Mouse (Mus musculus) C2C12 (cell line): ENCODE results near the gene Capza1. TPM values are rescaled to one million over a fixed set of nuclear protein-coding genes. Genes with fewer than 3 reads are reported as not detected.

ENCODE experiments used
- H3K27me3 ChIP-seq: one replicate; pipeline ENCODE4 v1.6.1; 2011; ENCODE audit not compliant: control insufficient read depth, insufficient read depth, insufficient read length
- H3K36me3 ChIP-seq: one replicate; pipeline ENCODE4 v1.6.1; 2011; ENCODE audit not compliant: control insufficient read depth, insufficient read depth
- H3K4me3 ChIP-seq: one replicate; pipeline ENCODE4 v1.5.1; 2011; ENCODE audit warnings: mild to moderate bottlenecking, control low read depth; ENCODE audit not compliant: poor library complexity, insufficient read depth, severe bottlenecking
- H3K79me2 ChIP-seq: one replicate; pipeline ENCODE4 v1.6.1; 2011; ENCODE audit not compliant: control insufficient read depth, insufficient read depth
- H3K79me3 ChIP-seq: one replicate; pipeline ENCODE4 v1.6.1; 2011; ENCODE audit warnings: low read depth, control low read depth
- H3ac ChIP-seq: one replicate; pipeline ENCODE3; 2011; ENCODE audit warnings: low read depth; ENCODE audit not compliant: control insufficient read depth, insufficient read length
- CEBPB ChIP-seq: IDR thresholded peaks from one replicate; pipeline ENCODE4 v1.6.1; 2011; ENCODE audit warnings: low read depth, mild to moderate bottlenecking, control low read depth, moderate library complexity
- CTCF ChIP-seq: IDR thresholded peaks from one replicate; pipeline ENCODE4 v1.5.1; 2011; ENCODE audit not compliant: control insufficient read depth, insufficient read depth, insufficient read length
- FOSL1 ChIP-seq: IDR thresholded peaks from one replicate; pipeline ENCODE4 v1.8.0; 2011; ENCODE audit warnings: mild to moderate bottlenecking, low read length; ENCODE audit not compliant: poor library complexity, insufficient read depth, severe bottlenecking
- MAX ChIP-seq: IDR thresholded peaks from one replicate; pipeline ENCODE4 v1.6.1; 2011; ENCODE audit warnings: mild to moderate bottlenecking, control low read depth
- MYOD1 ChIP-seq: IDR thresholded peaks from one replicate; pipeline ENCODE4 v1.6.1; 2011; ENCODE audit warnings: low read depth; ENCODE audit not compliant: control insufficient read depth, insufficient read length
- MYOG ChIP-seq: IDR thresholded peaks from one replicate; pipeline ENCODE4 v1.6.1; 2011; ENCODE audit not compliant: control insufficient read depth, insufficient read length; ENCODE audit errors: extremely low read depth
- USF1 ChIP-seq: IDR thresholded peaks from one replicate; pipeline ENCODE4 v1.6.1; 2011; ENCODE audit warnings: low read depth, mild to moderate bottlenecking, control low read depth, moderate library complexity
- long read RNA-seq, 2 experiments: library from polyadenylated mRNA; unstranded; transcript quantifications; one replicate each; pipeline ENCODE4 v2.0.0; 2019 to 2020
- polyA plus RNA-seq: library from polyadenylated mRNA; unstranded; fragments of >200 nt; fragmentation: generic; extraction: Trizol; gene quantifications from one replicate; pipeline ENCODE4 v1.2.1, GENCODE M21; 2012; ENCODE audit warnings: missing spikeins

Gene Capza1
- 27.9 TPM for polyA plus RNA-seq
- long read RNA-seq, experiment 1, transcript Capza1-201 (10 exons, 3,193 nt) = major isoform, 58 of 75 reads
- long read RNA-seq, experiment 1, partial matches to known transcripts = 1 of 75 reads
- long read RNA-seq, experiment 1, other reads (novel, unspliced or antisense) = 16 of 75 reads
- long read RNA-seq, experiment 2, transcript Capza1-201 (10 exons, 3,193 nt) = major isoform, 494 of 522 reads
- long read RNA-seq, experiment 2, partial matches to known transcripts = 6 of 522 reads
- long read RNA-seq, experiment 2, other reads (novel, unspliced or antisense) = 22 of 522 reads

DNA sequence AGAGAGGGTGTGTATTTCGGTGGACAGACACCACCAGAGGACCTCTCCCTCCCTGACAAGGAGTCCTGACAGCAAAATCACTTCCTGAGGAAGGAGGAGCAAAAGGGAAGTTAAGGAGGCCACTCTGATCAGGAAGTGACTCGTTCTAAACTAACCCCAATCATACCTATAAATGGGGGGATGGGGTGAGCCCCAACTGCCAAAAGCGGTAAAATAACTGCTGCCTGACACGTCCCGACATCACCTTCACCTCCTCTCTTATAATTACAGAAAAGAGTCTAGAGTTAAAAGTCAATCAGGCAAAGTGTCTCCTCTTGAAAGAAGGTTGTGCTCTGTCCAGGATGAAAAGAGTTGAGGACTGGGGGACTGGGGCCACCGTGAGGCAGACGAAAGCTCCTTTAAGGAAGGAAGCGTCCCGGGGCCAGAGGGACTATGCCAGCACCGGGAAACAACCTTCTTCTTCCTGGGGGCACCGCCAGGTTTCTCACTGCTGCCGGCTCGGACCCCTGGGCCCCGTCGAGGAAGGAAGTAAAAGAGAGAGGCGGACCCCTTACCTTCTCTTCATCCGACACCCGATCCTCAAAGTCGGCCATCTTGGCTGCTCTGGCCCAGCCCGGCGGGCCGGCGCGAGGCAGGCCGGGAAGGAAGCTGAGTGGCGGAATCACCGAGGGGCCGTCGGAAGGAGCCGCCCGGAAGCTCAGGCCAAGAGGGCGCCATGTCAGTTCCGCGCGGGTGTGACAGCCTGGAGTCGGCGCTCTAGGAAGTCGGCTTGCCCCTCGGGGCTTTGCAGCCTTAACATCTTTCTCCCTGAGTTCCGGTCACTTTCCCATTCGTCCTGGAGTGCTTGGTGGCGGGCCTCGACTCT is at the start of gene Capza1, which contains the start of gene St7l:
Gene Capza1 (minus strand): TSS at position 720 of the 865 bp plus-strand sequence.
Gene St7l (plus strand): TSS at position 220 of the 865 bp plus-strand sequence.
- H3K79me2 ChIP-seq = peaks cover 83% of the 10 kb centered on the region
- TF ChIP-seq MYOD1 = no peak
- no peak for TF ChIP-seq CTCF
- TF ChIP-seq USF1 = no peak
- TF ChIP-seq CEBPB = no peak
- no peak for TF ChIP-seq FOSL1
- TF ChIP-seq MAX = no peak
- no peak for TF ChIP-seq MYOG
- peaks cover 10% of the 10 kb centered on the region for H3K36me3 ChIP-seq
- H3ac ChIP-seq = peak within 1 kb of the TSS; percentile 99
- H3K79me3 ChIP-seq = peaks cover 66% of the 10 kb centered on the region
- peak within 1 kb of the TSS; percentile 91 for H3K4me3 ChIP-seq
- H3K27me3 ChIP-seq = no peaks in the 10 kb centered on the region

DNA sequence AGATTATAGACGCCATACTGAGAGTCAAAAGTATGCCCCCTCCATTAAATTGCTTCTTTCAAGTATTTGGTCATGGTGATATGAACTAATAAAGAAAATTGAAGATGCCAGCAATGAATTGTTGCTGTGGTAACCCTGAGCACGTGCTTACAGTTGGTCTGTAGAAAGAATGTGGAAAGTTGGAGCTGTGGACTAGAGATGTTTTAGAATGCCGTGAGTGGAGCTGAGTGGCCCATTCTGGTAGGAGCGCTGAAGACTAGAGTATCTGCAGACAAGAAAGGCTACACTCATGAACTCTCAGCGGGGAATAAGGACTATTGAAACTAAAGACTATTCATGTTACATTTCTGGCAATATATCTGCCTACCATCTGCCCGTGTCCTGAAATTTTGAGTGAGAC is 44.9 kb upstream of the Capza1 start:
- Histone ChIP-seq H3K79me2 (no peaks in the 10 kb centered on the region), H3K79me3 (no peaks in the 10 kb centered on the region), H3K36me3 (peaks cover 14% of the 10 kb centered on the region), H3K27me3 (no peaks in the 10 kb centered on the region), H3ac (no peak overlapping the region), H3K4me3 (no peak overlapping the region)
- no peak for TF ChIP-seq CEBPB
- TF ChIP-seq FOSL1 = no peak
- TF ChIP-seq MAX = no peak
- TF ChIP-seq CTCF = no peak
- no peak for TF ChIP-seq MYOG
- no peak for TF ChIP-seq USF1
- no peak for TF ChIP-seq MYOD1

DNA sequence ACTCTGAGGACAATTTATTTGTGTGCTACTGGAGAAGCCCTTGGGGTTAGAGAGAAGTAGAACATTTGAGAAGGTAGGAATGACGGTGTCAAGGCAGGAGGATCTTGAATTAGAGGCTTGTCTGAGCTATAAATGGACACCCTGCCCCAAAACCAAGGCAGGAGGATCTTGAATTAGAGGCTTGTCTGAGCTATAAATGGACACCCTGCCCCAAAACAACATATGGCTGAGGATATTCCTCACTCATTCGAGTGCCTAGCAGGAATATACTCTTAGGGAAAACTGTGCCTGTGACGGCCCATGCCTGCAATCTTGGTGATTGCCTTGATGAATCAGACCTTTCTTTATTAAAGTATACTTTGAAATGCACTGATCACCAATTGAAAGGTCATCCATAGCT is 41.7 kb upstream of the Capza1 start:
- no peaks in the 10 kb centered on the region for H3K79me2 ChIP-seq
- no peaks in the 10 kb centered on the region for H3K27me3 ChIP-seq
- peaks cover 14% of the 10 kb centered on the region for H3K36me3 ChIP-seq
- H3ac ChIP-seq = no peak overlapping the region
- H3K4me3 ChIP-seq = no peak overlapping the region
- TF ChIP-seq USF1 = no peak
- H3K79me3 ChIP-seq = no peaks in the 10 kb centered on the region

DNA sequence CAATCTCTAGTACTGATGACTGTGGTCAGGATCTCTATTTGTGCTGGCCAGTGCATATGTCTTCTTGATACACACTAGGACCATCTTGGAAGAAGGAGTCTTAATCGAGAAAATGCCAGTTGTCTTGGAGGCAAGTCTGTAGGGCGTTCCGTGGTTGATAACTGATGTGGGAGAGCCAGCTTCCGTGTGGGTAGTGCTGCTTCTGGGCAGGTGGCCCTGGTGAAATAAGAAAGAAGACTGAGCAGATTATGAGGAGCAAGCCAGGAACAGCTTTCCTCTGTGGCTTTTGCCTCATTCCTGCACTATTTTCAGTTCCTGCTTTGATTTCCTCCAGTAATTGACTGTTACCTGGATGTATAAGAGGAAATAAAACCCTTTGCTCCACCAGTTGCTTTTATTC is 41.1 kb upstream of the Capza1 start:
- H3K79me3 ChIP-seq = no peaks in the 10 kb centered on the region
- no peak overlapping the region for H3K4me3 ChIP-seq
- no peaks in the 10 kb centered on the region for H3K27me3 ChIP-seq
- H3ac ChIP-seq = no peak overlapping the region
- TF ChIP-seq MAX (no peak), CEBPB (no peak)
- H3K79me2 ChIP-seq = no peaks in the 10 kb centered on the region
- H3K36me3 ChIP-seq = peaks cover 14% of the 10 kb centered on the region

DNA sequence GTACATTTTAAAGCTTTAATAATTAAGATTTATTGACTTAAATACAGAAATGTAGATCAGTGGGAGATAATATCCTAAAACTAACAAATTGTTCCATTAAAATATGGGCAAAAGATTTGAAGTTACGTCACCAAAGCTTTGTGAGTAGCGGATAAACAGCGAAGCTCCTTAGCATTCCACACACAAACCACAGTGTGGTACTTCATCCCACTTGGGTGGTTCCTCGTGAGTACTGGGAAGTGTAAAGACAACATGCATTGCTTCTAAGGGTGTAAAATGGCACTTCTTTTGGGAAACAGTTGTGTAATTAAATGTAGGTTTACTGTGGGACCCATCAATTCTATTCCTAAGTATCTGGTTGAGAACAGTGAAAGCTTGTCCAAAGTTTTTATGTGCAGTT is 36.8 kb upstream of the Capza1 start:
- H3ac ChIP-seq = no peak overlapping the region
- no peaks in the 10 kb centered on the region for H3K79me3 ChIP-seq
- no peaks in the 10 kb centered on the region for H3K27me3 ChIP-seq
- H3K79me2 ChIP-seq = no peaks in the 10 kb centered on the region
- H3K4me3 ChIP-seq = no peak overlapping the region
- H3K36me3 ChIP-seq = peaks cover 31% of the 10 kb centered on the region
- no peak for TF ChIP-seq USF1

DNA sequence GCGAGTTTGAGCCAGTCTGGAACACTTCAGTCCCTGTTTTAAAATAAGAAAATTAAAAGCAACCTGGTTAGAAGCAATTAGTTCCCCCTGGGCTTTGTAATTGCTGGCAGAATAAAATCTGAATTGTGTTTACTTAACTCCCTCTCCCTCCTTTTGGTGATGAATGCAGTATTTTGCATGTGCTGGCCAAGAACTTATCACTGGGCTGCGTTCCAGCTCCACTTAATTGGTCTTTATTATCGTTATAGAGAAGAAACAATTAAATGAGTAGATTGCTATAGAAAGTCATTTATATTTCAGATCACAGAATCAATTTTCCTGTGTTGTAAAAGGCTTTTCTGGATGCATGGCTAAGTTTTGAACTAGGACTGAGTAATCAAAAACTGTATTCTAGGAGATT is 31.8 kb upstream of the Capza1 start:
- Histone ChIP-seq H3K36me3 (peaks cover 50% of the 10 kb centered on the region), H3K79me3 (no peaks in the 10 kb centered on the region), H3K27me3 (no peaks in the 10 kb centered on the region), H3K79me2 (no peaks in the 10 kb centered on the region), H3ac (no peak overlapping the region), H3K4me3 (no peak overlapping the region)
- TF ChIP-seq FOSL1 (no peak), MYOD1 (no peak), CTCF (no peak), USF1 (no peak), CEBPB (no peak), MYOG (no peak), MAX (no peak)
